Mouse (Mus musculus) ZHBTc4 (cell line): ENCODE measurements at regions not wholly inside any gene's neighbourhood (a gene's known extent, or its start where the extent isn't known, plus 50 kb on each side); places are given as distances from the start of the nearest gene placed in this dataset.

Source experiments
- DNase-seq: peaks from one replicate; pipeline ENCODE4 v3.0.0-alpha.2; 2011; ENCODE audit warnings: low read depth, low spot score

- DNase-seq: no peak
These were observed 294.0 kb upstream of the Tle4 start for GRCm38 (mm10) chr19:14891689-14892389.

- no peak for DNase-seq
These were observed 293.2 kb upstream of the Tle4 start for GRCm38 (mm10) chr19:14891090-14891428.

GRCm38 (mm10) chr19:14890241-14891089 lies 292.6 kb upstream of the Tle4 start:
- peak; percentile 42 for DNase-seq

- DNase-seq: no peak
These were observed 291.9 kb upstream of the Tle4 start for GRCm38 (mm10) chr19:14889794-14890193.

GRCm38 (mm10) chr19:14883707-14884421 lies 286.0 kb upstream of the Tle4 start:
- peak; percentile 17 for DNase-seq

- no peak for DNase-seq
These were observed 283.0 kb upstream of the Tle4 start for GRCm38 (mm10) chr19:14880818-14881217.

DNA sequence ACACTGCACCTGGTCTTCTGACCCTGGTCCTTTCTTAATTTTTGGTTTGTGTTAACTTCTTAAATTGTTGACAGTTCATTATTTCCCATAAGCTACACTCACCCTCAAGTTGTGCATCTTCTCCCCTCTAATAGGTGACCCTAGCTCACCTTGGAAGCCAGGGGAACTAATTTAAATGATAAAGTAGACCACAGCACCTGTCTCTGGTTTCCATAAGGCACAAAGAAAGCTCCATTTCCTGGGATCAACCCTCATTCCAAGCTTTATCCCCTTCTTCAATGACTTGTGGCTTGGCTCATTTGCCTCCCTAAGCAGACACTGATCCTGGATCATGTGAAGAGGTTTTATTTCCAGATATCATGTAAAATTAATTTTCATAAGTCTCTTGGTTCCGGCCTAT lies 276.1 kb upstream of the Tle4 start:
- peak; percentile 39 for DNase-seq

DNA sequence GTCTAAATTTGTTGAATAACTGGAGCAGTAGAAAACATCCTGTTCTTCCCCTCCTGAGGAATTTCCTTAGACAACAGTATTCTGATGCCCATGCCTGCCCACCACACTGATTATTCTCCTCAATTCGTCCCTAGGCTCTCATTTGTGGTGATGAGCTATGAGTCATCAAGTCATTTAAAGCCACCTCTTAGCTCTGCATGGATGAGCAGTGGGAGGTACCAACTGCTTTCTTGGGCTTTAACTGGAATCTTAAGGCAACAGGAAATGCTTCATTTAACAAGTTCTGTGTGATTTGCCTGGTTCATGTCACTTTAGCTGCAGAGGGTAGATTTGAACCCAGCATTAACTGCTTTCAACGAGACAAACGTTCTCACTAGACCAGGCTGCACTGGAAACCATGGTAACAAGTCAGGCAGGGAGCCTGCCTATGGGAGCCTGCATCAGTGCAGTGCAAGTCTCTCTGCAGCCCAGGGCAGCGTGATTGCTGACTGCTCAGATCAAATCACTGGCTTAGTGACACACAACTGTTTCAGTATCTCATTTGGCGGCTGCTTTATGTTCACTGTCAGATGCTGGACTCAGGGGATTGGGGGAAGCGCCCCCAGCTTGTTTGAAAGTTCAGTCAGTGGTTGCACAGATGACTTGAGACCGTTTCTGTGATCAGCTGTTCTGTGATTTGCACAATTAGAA lies 273.5 kb upstream of the Tle4 start:
- DNase-seq: peak; percentile 44

- peak; percentile 14 for DNase-seq
These were observed 265.0 kb upstream of the Tle4 start for GRCm38 (mm10) chr19:14862654-14863468.

DNA sequence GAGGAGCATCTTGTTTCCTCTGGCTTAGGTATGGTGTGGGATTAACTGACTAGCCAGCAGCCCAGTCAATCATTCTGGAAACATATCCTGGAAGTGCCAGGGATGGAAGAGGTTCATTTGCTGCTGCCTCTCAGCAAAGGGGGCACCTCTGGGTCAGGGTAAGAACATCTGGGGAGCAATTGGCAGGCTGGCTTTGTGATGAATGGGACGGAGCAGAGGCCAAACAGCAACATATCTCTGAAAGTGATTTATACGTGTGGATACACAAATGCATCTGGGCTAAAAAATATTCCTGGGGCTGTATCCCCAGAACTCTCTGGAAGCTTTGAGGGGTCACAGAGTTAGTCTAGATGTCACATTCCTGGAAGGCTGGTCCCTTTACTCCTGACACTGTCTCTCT lies 257.2 kb upstream of the Tle4 start:
- no peak for DNase-seq

- DNase-seq: no peak
These were observed 255.6 kb upstream of the Tle4 start for GRCm38 (mm10) chr19:14853416-14853815.

- DNase-seq: no peak
These were observed 251.7 kb upstream of the Tle4 start for GRCm38 (mm10) chr19:14849561-14849960.

DNA sequence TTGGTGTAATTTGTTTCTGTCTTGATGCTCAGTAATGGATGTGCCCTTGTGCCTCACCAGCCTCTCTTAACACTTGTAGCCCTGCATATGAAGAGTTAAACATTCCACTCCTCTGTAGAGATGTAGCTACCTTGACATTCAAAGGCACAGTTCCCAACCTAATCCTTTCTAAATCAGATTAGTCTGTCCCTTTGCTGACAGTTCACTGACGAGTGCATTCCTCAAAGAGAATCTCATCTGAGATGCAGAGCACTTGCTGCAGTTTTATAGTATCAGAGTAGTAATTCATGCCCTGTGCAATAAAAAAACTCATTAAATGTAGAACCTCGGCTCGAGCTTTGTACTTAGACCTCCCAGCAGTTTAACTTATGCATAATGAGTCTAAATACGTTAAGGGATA lies 249.3 kb upstream of the Tle4 start:
- peak; percentile 11 for DNase-seq

DNA sequence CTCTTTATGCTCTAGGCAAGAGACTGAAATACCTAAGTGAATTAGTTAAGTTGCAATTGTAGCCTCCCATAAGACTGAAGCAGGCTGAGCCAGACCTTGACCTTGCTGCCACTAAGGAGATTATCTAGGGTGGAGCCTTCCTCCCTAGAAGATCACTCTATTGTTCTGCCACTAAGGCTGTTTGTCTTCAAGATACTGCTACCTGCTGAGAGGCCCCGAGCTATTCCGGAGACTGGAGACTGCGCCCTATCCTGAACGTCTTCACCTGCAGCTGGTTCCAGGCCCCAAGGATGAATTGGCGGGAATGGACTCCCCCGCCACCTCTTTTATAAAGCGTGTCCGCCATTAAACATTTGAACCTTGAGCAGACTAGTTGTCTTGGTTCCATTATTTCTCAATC lies 237.8 kb upstream of the Tle4 start:
- peak; percentile 97 for DNase-seq

GRCm38 (mm10) chr19:14816354-14816753 lies 218.5 kb upstream of the Tle4 start:
- DNase-seq: no peak

DNA sequence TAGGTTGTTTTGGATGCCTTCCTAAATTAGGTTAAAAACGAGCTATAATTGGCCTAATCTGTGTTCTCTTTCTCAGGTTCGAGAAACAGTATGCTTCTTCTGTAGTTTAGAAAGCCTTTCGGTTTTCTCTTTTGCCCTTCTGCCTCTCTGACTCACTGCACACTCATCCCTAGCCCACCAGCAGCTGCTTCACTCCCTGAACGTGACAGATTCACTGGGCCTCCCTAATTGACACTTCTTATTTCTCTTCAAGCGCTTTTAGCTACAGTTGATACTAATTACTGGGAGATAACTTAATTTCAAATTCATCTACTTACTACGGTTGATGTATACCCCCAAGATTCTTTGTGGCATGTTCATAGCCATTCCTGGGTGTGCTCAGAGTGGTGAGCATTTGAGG lies 208.9 kb upstream of the Tle4 start:
- no peak for DNase-seq

DNA sequence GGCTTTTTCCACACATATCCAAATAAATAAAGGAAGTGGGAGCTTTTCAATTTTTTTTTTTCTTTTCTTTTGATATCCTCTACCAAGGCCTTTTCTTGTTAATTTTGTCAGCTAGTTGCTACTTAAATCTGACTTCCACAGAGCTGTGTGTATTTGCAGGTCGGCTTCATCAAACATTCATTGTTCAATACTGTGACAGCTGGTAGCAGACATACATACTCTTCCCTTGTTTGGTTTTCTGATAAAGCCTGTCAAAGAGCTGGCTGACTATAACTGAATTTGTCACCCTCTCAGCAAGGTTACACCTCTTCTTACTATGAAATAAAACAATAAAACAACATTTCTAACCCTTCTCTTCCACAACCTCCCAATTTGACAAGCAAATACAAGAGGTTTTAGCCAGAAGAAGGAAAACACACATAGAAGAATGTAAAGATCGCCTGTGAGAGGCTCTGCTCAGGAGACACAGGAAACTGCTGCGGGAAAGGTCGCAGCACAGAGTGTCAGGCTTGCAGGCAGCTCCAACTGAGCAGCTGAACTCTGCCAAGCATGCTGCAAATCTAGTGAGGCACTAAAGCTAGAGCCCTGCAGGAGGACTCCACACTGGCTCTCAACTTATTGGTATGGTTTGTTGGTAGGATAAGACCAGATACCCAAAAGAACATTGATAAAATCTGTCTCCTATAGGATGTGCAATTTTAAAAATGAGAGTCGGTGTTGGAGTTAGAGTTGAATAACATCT lies 205.2 kb upstream of the Tle4 start:
- DNase-seq: peak; percentile 6

GRCm38 (mm10) chr19:14801669-14802068 lies 203.8 kb upstream of the Tle4 start:
- no peak for DNase-seq

DNA sequence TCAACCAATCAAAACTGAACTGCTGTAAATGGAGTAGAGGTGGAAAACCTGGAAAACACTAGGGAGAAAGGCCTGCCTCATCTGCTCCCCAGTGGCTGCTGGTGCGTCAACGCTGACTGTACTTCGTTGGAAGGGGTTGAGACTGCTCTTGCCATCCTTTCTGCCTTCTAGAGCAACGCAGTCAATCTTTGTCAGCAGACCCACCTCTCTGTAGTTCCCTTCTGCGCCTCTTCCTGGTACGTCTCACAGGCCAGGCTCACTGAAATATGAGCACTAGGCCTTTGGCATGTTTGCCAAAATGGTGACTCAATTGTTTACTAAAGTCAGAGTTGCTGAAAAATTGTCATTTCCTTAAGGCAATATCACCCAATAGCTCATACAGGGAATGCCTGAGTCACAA lies 201.2 kb upstream of the Tle4 start:
- DNase-seq: no peak

- peak; percentile 23 for DNase-seq
These were observed 200.6 kb upstream of the Tle4 start for GRCm38 (mm10) chr19:14798417-14798816.
